Comparison of ENCODE assay signal across 8 mouse cellular contexts in the genomic region with DNA sequence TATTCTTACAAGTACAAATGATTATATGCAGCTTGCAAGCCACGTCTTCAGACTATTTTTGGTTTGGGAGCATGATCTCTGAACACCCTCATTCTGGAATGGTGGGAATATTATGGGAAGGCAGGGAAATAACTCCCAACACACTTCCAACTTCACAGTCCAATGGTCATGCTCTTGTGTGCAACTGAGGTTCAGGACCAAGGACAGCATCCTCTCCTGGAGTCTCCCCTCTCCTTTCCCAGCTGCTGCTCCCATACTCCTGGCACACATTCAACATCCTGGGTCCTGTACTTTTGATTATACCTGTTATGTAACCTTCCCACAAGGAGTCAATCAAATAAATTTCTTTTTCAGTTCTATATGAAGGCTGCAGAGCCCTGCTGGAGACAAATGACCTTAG.
A peak's percentile ranks its signal among the peaks of the same experiment; 100 is the strongest.
DNase-seq lines count a peak whose midpoint lies in the region.

No protein-coding gene starts in this region.

- peak; percentile 50 for DNase-seq in adrenal gland, postnatal 10 days
- no peak for DNase-seq in adrenal gland, postnatal 25 days
- DNase-seq in kidney, postnatal 10 days = peak; percentile 75
- DNase-seq in kidney, adult 11 months = no peak
- peak; percentile 75 for DNase-seq in embryo, embryonic 11 days
- peak; percentile 17 for DNase-seq in lung, postnatal 36 days
- DNase-seq in MN1 (ENCODE audit: low spot score) = no peak
- DNase-seq in gastrocnemius, adult 18-20 months (ENCODE audit: low spot score) = no peak

Comparison
In these comparisons a context has a peak if more than half of its experiments do, and no peak if none do; other contexts are left out.
1. DNase-seq: peak in adrenal gland, postnatal 10 days (single experiment), kidney, postnatal 10 days (single experiment), embryo, embryonic 11 days (single experiment) and lung, postnatal 36 days (single experiment); none in adrenal gland, postnatal 25 days (single experiment), kidney, adult 11 months (single experiment), MN1 (single experiment) and gastrocnemius, adult 18-20 months (single experiment).